Mouse (Mus musculus): Measurements from ENCODE around the gene Rpl29.

The Rpl29 gene

DNA sequence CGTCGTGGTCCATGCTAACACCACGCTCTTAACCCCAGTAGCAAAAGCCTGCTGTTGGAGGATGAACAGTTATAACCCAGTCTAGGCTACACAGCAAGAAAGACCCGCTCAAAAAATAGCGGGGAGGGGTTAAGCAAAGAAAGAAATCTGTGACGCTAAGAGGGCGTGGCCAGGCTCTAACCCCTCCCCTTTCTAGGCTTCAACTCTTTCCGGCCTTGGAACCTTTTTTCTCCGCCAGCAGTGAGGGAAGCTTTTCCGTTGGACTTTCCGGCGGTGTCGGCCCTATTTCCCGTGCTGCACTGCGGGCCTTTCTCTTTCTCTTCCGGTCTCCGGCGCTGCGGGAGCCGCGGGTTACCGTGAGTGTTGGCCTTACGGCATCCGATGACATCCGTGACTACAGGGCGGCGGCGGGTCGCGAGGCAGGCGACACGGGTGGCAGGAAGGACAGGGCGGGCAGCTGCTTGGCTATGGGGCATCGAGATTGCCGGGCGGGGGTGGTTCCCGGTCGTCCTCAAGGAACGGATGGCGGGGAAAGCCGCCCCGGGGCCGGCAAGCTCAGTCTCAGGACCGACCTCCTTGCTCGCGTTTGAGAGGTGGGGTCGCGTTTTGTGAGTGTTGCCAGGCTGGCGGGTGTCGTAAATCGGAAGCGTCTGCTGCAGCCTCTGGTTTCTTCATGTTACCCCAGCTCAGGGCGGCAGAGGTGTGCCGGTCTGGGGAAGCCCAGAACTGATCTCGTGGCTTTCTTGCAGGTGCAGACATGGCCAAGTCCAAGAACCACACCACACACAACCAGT lies at the start of gene Rpl29:
TSS of gene Rpl29 (plus strand) at position 234 of the 794 bp plus-strand sequence.
- DNase-seq: peak; percentile 92

DNA sequence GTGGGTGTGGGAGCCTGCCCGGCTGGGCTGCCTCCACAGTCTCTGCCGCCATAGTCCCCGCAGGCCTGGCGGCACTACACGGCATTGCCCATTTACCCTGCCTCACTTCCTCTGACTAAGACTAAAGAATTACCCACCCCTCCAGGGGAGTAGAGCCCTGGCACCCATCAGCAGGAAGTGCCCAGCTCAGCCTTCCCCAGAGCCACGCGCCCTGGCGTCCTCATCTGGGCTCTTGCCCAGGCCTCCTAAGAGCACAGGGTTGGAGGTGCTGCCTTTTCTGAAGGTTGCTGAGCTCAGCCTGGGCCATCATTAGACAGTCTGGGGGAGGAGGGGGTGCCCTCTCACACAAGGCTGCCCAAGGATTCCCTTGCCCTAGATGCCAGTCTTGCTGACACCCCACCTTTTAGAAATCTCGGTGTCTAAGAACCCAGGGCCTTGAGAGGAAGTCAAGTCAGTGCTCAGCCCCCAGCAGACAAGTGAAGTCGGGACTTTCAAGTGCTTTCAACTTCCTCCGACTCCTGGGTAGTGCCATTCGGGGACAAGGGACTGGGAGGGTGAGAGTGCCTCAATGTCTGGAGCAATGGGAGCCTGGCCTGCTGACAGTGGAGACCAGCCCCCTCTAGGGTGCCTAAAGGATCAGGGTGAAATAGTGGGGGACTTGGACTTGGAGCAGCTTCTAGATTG lies 42.9 kb upstream of the Rpl29 start:
- DNase-seq: no peak

DNA sequence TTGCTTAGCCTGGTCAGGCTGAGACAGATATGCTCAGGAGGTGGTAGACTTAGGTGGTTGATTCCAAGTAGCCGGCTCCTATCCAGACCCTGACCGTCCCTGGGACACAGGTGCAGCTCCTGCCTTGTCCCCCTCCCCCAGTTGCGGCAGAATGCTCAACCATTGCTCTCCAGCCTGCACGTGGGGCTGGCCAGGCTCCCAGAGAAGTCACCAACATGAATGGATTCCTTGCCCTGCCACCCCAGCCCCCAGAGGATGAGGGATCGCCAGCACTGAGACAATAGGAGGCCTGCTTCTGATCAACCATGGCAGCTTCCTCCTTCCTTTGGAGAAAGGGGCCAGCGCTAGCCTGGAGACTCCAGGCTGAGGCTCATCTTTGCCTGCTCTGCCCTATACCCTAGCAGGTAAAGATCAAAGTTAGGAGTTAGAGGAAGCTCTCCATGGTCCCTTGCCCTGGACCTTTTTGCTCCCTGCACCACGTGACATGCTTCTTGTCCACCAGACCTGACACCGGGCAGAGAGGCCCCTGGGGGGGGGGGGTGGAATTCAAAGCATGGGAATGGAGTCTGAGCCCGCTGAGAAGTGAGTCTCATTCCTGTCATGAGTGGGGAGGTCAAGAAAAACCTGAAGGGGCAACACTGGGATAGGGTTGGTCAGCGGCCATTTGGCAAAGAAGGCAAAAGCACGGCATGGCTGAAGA lies 36.3 kb upstream of the Rpl29 start:
- no peak for DNase-seq

DNA sequence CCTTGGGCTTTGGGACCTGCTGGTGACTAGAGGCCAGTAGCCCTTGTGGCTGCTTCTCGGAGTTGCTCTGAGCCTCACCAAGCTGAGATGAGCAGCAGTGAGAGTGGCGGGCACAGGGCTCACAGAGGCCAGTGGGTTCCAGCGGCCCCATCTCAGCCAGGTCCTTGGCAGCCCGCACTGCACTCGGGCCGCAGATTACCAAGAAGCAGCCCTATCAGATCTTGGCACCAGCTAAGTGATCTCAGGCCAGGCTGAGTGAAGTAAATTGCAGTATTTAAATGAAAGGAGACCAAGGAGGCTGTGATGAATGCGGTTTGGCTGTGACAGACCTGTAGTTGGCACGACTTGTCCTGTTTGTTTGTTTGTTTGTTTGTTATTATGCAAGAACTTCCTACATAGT lies 35.7 kb upstream of the Rpl29 start:
- no peak for DNase-seq

GRCm38 (mm10) chr9:106394649-106395602 lies 34.3 kb upstream of the Rpl29 start:
- peak; percentile 50 for DNase-seq

- no peak for DNase-seq
Observed at GRCm38 (mm10) chr9:106397733-106398132, 31.5 kb upstream of the Rpl29 start.

DNA sequence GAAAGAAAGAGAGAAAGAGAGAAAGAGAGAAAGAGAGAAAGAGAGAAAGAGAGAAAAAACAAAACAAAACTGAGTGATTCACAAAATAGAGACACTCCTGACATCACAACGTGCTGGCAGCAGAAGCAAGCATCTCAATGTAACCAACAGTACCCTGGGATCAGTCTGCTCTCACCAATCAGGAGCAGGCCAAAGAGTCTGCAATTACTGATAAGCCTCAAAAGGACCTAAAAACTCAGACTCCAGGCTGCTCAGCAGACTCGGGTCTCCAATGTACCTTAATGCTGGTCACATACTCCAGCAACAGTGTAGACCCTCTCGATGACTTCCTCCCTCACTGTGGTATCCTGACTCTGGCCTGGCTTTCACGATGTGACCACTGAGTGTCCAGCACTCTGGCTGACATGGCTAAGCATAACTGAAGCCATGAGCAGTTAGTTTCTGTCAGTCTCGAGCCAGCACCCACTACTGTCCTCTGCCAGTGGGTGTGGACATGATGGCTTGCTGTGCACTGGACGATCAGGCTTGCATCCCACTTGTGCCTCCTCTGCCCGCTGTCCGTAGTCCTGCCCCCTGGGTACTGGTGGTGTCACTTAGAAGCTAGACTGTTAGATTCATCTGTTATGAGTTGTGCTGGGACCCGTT lies 30.5 kb upstream of the Rpl29 start:
- DNase-seq: no peak

DNA sequence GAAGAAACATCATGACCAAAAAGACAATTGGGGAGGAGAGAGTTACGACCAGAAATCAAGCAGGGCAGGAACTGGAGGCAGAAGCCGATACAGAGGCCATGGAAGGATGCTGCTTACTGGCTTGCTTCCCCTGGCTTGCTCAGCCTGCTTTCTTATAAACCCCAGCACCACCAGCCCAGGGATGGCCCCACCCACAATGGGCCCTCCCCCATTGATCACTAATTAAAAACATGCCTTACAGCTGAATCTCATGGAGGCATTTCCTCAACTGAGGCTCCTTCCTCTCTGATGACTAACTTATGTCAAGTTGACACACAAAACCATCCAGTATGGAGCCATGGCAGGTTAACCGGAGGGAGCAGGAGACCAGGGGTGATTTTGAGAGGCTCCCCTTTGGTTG lies 29.4 kb upstream of the Rpl29 start:
- no peak for DNase-seq

DNA sequence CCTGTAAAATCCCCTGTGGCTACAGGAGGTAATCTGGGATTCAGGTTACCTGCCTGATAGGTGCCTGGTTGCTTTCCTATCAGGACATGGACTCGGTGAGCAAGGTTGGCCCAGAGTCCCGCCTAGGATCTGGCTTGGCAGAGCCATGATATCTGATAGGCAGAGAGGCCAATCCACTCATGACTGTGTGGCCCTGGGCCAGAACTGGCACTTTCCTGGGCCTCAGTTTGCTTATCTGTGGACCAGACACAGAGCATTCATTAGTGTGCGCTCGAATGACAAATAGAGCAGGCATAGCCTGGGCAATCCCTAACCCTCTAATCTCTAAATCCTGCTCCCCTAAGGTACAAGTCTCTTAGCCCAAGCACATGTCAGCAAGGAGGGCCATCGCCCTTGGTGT lies 27.1 kb upstream of the Rpl29 start:
- no peak for DNase-seq

GRCm38 (mm10) chr9:106402607-106403375 lies 26.5 kb upstream of the Rpl29 start:
- no peak for DNase-seq

- DNase-seq: peak; percentile 43
Observed at GRCm38 (mm10) chr9:106405275-106405674, 24.0 kb upstream of the Rpl29 start.

DNA sequence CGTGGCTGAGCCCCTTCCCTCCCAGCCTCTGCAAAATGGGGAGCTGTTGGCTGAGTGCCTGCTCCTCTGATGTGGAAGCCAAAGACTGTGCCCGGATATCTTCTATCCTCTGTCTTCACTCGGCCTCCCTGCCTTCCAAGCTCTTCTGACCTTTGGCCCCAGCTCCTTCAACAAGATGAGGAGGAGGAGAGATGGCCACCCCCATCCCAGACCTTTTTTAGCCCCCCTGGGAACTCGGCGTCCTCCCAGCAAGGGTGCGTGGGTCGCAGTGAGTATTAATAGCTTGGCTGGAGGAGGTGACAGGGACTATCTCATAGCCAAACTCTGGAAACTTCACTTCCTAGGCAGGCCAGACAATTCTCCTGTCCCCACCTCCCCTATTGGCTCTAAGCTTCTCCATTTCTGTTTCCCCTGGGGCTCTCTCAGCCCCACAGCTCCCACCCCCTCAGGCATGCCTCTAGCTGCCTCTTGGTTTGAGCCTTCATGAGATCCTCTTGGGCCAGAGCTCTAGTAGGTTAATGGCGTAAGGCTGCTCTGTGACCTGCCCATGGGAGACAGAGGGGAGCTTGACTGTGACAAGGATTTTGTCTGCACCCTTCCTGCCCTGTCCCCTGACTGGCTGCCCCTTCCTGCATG lies 22.7 kb upstream of the Rpl29 start:
- DNase-seq: peak; percentile 40

- no peak for DNase-seq
Observed at GRCm38 (mm10) chr9:106409096-106409495, 20.2 kb upstream of the Rpl29 start.

DNA sequence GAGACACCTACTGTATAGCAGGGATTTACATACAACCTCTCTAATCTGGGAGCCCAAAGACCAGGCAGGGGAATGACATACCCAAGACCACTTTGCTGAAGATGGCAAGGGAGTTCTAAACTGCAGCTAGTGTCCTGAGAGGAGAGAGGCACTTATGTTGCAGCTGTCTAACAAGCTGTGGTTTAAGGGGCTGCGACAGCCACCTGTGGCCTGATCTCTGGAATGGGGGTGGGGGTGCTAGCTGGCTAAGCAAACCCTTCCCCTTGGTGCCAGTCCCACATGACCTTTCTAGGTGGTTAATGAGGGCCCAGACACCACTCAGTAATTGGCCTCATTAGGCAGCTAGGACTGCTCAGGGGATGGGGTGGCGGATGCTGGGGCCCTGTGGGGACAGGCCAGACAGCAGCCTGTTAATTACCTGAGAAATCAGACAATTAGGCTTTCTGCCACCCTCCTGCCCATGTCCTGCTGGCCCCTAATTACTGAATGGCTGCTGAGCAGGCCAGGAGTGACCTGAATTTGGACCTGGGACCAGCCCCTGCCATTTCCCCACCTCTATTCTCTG lies 19.1 kb upstream of the Rpl29 start:
- DNase-seq: no peak

- DNase-seq: no peak
Observed at GRCm38 (mm10) chr9:106411091-106411594, 18.1 kb upstream of the Rpl29 start.

DNA sequence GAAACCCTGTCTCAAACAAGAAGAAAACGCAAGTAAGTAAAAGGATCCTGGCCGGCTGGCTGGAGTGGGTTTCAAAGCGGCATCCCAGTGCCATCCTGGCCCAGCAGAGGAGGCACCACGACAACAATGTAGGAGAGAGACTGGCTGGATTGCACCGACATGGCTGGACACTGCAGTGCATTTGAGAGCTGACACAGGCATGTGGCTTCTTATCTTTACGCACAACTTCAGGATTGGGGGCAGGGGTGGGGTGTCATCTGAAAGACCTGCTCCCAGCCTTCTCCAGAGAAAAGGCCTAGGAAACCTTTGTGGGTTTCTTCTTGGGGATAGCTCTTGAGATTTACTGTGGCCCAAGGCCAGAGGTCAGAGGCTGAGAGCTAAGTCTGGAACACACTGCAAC lies 17.5 kb upstream of the Rpl29 start:
- no peak for DNase-seq

DNA sequence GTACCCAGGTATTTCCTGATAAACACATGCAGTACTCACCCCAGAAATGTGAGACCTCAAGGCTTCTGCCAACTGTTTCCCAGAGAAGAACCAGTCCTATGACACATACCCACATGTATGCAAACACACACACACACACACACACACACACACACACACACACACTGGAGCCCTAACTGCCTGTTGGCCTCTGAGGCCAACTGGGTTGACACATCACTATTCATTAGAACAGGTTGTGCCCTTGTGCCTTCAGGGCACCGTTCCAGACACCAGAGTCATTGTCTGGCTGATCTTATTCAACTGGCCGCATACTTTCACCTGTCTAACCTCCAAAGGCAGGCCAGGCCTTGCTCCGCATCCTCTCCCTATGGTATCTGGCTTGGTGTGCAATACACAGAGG lies 17.0 kb upstream of the Rpl29 start:
- DNase-seq: no peak

GRCm38 (mm10) chr9:106413606-106414005 lies 15.6 kb upstream of the Rpl29 start:
- no peak for DNase-seq

DNA sequence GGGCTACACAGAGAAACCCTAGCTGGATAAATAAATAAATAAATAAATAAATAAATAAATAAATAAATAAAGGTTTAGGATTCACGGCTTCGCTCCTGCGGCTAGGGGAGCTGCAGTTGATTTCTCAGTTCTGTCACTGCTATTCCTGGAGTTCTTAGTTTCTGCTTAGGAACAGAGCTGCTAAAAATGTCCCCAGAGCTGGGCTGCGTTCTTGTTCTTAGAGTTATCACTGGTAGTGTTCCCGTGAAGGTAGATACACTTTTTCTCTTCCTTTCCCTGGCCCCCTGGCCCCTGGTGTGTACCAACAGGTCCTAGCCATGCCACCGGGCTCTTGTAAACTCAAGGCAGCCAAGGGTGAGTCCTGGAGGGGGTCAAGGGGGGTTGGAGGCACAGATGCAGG lies 12.4 kb upstream of the Rpl29 start:
- no peak for DNase-seq

All from kidney, adult 11 months (tissue).